Mouse (Mus musculus) bone marrow, adult 2 months (tissue): ENCODE measurements at regions not wholly inside any gene's neighbourhood (a gene's known extent, or its start where the extent isn't known, plus 50 kb on each side); places are given as distances from the start of the nearest gene placed in this dataset.

Experiments
- H3K27ac ChIP-seq: fragments of 200-500 bp; 2 replicates; pipeline ENCODE4 v1.5.1; 2012; ENCODE audit warnings: low read depth, mild to moderate bottlenecking, control low read depth, inconsistent platforms, low read length; ENCODE audit not compliant: control insufficient read depth, poor library complexity, insufficient read depth
- H3K4me1 ChIP-seq: fragments of 200-500 bp; 2 replicates; pipeline ENCODE4 v1.6.1; 2011; ENCODE audit warnings: low read length; ENCODE audit not compliant: control insufficient read depth, insufficient read depth
- H3K4me3 ChIP-seq: fragments of 200-500 bp; replicated peaks from 2 replicates; pipeline ENCODE3; 2011; ENCODE audit warnings: mild to moderate bottlenecking, low read depth, low read length, control low read depth; ENCODE audit not compliant: control insufficient read depth
- CTCF ChIP-seq: fragments of 200-500 bp; IDR thresholded peaks from 2 replicates; pipeline ENCODE4 v1.5.1; 2011; ENCODE audit warnings: low read length, control low read depth; ENCODE audit not compliant: control insufficient read depth, insufficient read depth
- POLR2A ChIP-seq: fragments of 200-500 bp; IDR thresholded peaks from 2 replicates; pipeline ENCODE4 v1.6.1; 2011; ENCODE audit warnings: low read depth, mild to moderate bottlenecking, control low read depth, low read length, borderline replicate concordance; ENCODE audit not compliant: control insufficient read depth
- WGBS: fragments of 180-500 bp; shearing (Covaris S2); methylation state at CpG from one replicate; pipeline ENCODE4 v1.1.7; 2018; 5-methylcytosine and 5-hydroxymethylcytosine counted together

DNA sequence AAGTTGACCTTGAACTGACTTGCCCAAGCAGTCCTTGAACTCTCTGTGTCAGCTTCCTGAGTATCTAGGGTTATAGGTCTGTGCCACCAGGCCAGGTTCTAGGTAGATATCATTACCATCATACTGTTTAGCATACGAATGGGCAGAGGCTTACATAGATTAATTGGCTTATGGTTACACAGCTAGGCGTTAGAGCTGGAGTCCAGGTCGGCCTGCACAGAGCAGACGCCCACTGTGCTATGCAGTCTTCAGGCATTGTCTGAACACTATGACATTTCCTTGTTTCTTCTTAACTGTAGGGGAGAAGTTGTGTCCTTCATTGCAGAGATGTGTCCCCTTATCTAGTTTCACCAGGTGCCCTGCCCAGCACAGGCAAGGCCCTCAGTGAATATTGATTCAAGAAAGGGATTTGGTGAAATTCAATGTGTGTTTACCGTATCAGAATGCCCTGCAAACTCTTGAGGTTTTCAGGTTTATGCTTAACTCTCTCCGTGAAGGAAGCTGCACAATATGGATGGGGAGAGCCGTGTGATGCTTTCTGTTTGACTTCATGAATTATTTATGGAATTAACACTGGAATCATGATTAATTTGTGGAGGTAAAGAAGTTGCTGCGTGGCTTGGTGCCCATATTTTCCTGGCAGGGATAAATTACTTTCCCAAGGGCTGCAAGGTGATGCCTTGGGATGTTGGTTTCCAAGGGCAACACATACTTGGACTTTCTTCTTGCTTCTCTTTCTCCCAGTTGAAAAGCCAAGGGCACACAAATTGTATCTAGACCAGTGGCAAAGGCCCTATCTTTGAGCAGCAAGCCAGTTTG lies 78.7 kb upstream of the Pcdh8 start:
- TF ChIP-seq CTCF (no peak), POLR2A (no peak)
- WGBS = 79% methylated on average over 8 of the region's 8 CpGs
- no peak overlapping the region for H3K4me3 ChIP-seq
- H3K4me1 ChIP-seq = no peaks in the 10 kb centered on the region
- H3K27ac ChIP-seq = no peak overlapping the region

GRCm38 (mm10) chr14:79848116-79848515 lies 77.0 kb upstream of the Pcdh8 start:
- TF ChIP-seq CTCF (no peak), POLR2A (no peak)
- 82% methylated on average over 4 of the region's 4 CpGs for WGBS
- Histone ChIP-seq H3K27ac (no peak overlapping the region), H3K4me3 (no peak overlapping the region), H3K4me1 (no peaks in the 10 kb centered on the region)

DNA sequence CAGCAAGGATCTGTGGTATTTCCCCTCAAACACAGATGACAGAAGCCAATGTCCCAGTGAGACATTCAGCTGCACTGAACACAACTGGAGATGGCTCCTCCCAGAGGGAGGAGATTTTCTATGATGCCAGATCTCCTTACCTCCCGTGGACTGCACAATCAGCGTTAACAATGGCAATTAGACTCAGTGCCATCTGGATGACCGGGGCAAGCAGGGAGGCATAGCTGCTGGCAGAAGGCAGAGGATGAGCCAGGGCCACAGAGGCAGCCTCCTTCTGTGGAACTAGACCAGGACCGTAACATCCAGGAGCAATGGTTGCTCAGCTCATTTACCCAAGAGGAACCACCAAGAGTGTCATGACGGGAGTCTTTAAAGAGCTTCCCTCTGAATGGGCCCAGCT lies 73.2 kb upstream of the Pcdh8 start:
- Histone ChIP-seq H3K4me3 (no peak overlapping the region), H3K4me1 (no peaks in the 10 kb centered on the region), H3K27ac (no peak overlapping the region)
- TF ChIP-seq CTCF = no peak
- TF ChIP-seq POLR2A = no peak
- 76% methylated on average over 5 of the region's 5 CpGs for WGBS

GRCm38 (mm10) chr14:79843135-79843550 lies 72.0 kb upstream of the Pcdh8 start:
- TF ChIP-seq CTCF (no peak), POLR2A (no peak)
- no peak overlapping the region for H3K4me3 ChIP-seq
- no peaks in the 10 kb centered on the region for H3K4me1 ChIP-seq
- no peak overlapping the region for H3K27ac ChIP-seq
- WGBS = 23% methylated on average over 13 of the region's 13 CpGs

- Histone ChIP-seq H3K27ac (no peak overlapping the region), H3K4me3 (no peak overlapping the region), H3K4me1 (no peaks in the 10 kb centered on the region)
- 40% methylated on average over 3 of the region's 3 CpGs for whole genome bisulfite sequencing
- no peak for TF ChIP-seq CTCF
- TF ChIP-seq POLR2A = no peak
These were observed 71.6 kb upstream of the Pcdh8 start for GRCm38 (mm10) chr14:79842734-79843133.

GRCm38 (mm10) chr14:79837101-79837500 lies 66.0 kb upstream of the Pcdh8 start:
- no peak overlapping the region for H3K4me3 ChIP-seq
- H3K27ac ChIP-seq = no peak overlapping the region
- 77% methylated on average over 5 of the region's 5 CpGs for WGBS
- H3K4me1 ChIP-seq = no peaks in the 10 kb centered on the region
- TF ChIP-seq POLR2A (no peak), CTCF (no peak)

- TF ChIP-seq CTCF (no peak), POLR2A (no peak)
- WGBS = 95% methylated on average over 5 of the region's 6 CpGs
- H3K4me3 ChIP-seq = no peak overlapping the region
- no peaks in the 10 kb centered on the region for H3K4me1 ChIP-seq
- no peak overlapping the region for H3K27ac ChIP-seq
These were observed 65.1 kb upstream of the Pcdh8 start for GRCm38 (mm10) chr14:79836186-79836585.

GRCm38 (mm10) chr14:79824670-79825446 lies 53.7 kb upstream of the Pcdh8 start:
- H3K4me3 ChIP-seq = no peak overlapping the region
- no peaks in the 10 kb centered on the region for H3K4me1 ChIP-seq
- no peak overlapping the region for H3K27ac ChIP-seq
- 83% methylated on average over 11 of the region's 11 CpGs for WGBS
- no peak for TF ChIP-seq POLR2A
- no peak for TF ChIP-seq CTCF
